Mouse (Mus musculus) 3T3-L1 (cell line): ENCODE data around the gene Trim10.
"Not testable (repeated sequence)": the region's sequence is repeated elsewhere in the genome, so short reads cannot be mapped to it uniquely, and the experiment has no call there.

Source experiments
- DNase-seq: peaks from one replicate; pipeline ENCODE4 v3.0.0-alpha.2; 2015; ENCODE audit warnings: low read depth, low spot score

The Trim10 gene

GRCm38 (mm10) chr17:36858181-36858580, 11.2 kb upstream of the Trim10 start:
- DNase-seq = no peak

GRCm38 (mm10) chr17:36861680-36862079, 7.7 kb upstream of the Trim10 start:
- DNase-seq = no peak

- DNase-seq = no peak
Measured at GRCm38 (mm10) chr17:36866719-36867527, 2.5 kb upstream of the Trim10 start, which contains the start of gene Trim15. Gene Trim15, minus strand, starts transcription at chr17:36867210.

GRCm38 (mm10) chr17:36868836-36869235, 538 bp upstream of the Trim10 start:
- no peak for DNase-seq

GRCm38 (mm10) chr17:36869955-36870810, 809 bp downstream of the Trim10 start:
- DNase-seq = no peak

GRCm38 (mm10) chr17:36874636-36875035, 5.3 kb downstream of the Trim10 start:
- DNase-seq = peak; percentile 38

- DNase-seq = peak; percentile 36
Measured at GRCm38 (mm10) chr17:36883350-36883749, 14.0 kb downstream of the Trim10 start.

GRCm38 (mm10) chr17:36885132-36885790, 15.9 kb downstream of the Trim10 start:
- no peak for DNase-seq

- DNase-seq = no peak
Measured at GRCm38 (mm10) chr17:36890073-36890903, 20.9 kb downstream of the Trim10 start, which contains the start of gene Trim40. Gene Trim40, minus strand, starts transcription at chr17:36890123.

- not testable (repeated sequence) for DNase-seq
Measured at GRCm38 (mm10) chr17:36891496-36891895, 22.1 kb downstream of the Trim10 start.

GRCm38 (mm10) chr17:36892362-36892761, 23.0 kb downstream of the Trim10 start:
- DNase-seq = peak; percentile 76

GRCm38 (mm10) chr17:36893387-36893786, 24.0 kb downstream of the Trim10 start:
- DNase-seq = no peak

GRCm38 (mm10) chr17:36896583-36896982, 27.2 kb downstream of the Trim10 start:
- peak; percentile 85 for DNase-seq

- DNase-seq = no peak
Measured at GRCm38 (mm10) chr17:36897065-36897464, 27.7 kb downstream of the Trim10 start.

GRCm38 (mm10) chr17:36897552-36898205, 28.3 kb downstream of the Trim10 start, which contains the start of gene Trim31:
Gene Trim31, plus strand, starts transcription at chr17:36898118.
- DNase-seq = no peak

GRCm38 (mm10) chr17:36899376-36899775, 30.0 kb downstream of the Trim10 start:
- DNase-seq = no peak

- DNase-seq = no peak
Measured at GRCm38 (mm10) chr17:36900001-36900400, 30.6 kb downstream of the Trim10 start.

GRCm38 (mm10) chr17:36900691-36901090, 31.3 kb downstream of the Trim10 start:
- no peak for DNase-seq

- DNase-seq = peak; percentile 16
Measured at GRCm38 (mm10) chr17:36903651-36904050, 34.3 kb downstream of the Trim10 start.

GRCm38 (mm10) chr17:36908235-36908634, 38.9 kb downstream of the Trim10 start:
- DNase-seq = peak; percentile 75
